Mouse (Mus musculus) forebrain, embryonic 11.5 days (tissue): ENCODE measurements around the gene 4930513O06Rik. TPM values are rescaled to one million over a fixed set of nuclear protein-coding genes. Genes with fewer than 3 reads are reported as not detected.

ENCODE experiments used
- ATAC-seq: fragments of 200-750 bp; cut with Nextera tagmentation; replicated peaks from 2 replicates; pipeline ENCODE4 v1.8.0; 2017; ENCODE audit warnings: moderate TSS enrichment; ENCODE audit not compliant: low FRiP score
- DNase-seq: peaks from one replicate; pipeline ENCODE4 v3.0.0-alpha.2; 2017; ENCODE audit warnings: low spot score
- H3K27ac ChIP-seq: fragments of 300-500 bp; sonication (generic); 2 replicates; pipeline ENCODE4 v1.5.1; 2014; ENCODE audit warnings: low read depth, low read length
- H3K27me3 ChIP-seq: fragments of 300-500 bp; sonication (generic); 2 replicates; pipeline ENCODE4 v1.6.1; 2014; ENCODE audit warnings: mild to moderate bottlenecking, low read length, mixed read lengths; ENCODE audit not compliant: control insufficient read depth, insufficient read depth
- H3K36me3 ChIP-seq: fragments of 300-500 bp; sonication (generic); 2 replicates; pipeline ENCODE4 v1.6.1; 2014; ENCODE audit warnings: mild to moderate bottlenecking, low read length, moderate library complexity, mixed read lengths; ENCODE audit not compliant: control insufficient read depth, insufficient read depth
- H3K4me1 ChIP-seq: fragments of 300-500 bp; sonication (generic); replicated peaks from 2 replicates; pipeline ENCODE4 v1.6.1; 2014; ENCODE audit warnings: low read length, mixed read lengths; ENCODE audit not compliant: control insufficient read depth, insufficient read depth
- H3K4me2 ChIP-seq: fragments of 300-500 bp; sonication (generic); 2 replicates; pipeline ENCODE4 v1.6.1; 2014; ENCODE audit warnings: low read depth, mild to moderate bottlenecking, low read length, moderate library complexity, mixed read lengths; ENCODE audit not compliant: severe bottlenecking
- H3K4me3 ChIP-seq: fragments of 300-500 bp; sonication (generic); 2 replicates; pipeline ENCODE4 v1.5.1; 2014; ENCODE audit warnings: low read depth, low read length
- H3K9ac ChIP-seq: fragments of 300-500 bp; sonication (generic); 2 replicates; pipeline ENCODE4 v1.6.1; 2014; ENCODE audit warnings: low read length
- H3K9me3 ChIP-seq: fragments of 300-500 bp; sonication (generic); 2 replicates; pipeline ENCODE4 v1.6.1; 2016; ENCODE audit warnings: low read length, mixed read lengths; ENCODE audit not compliant: control insufficient read depth
- WGBS: fragments of 180-500 bp; shearing (Covaris S2); extraction: QIAGEN DNeasy Blood & Tissue Kit; methylation state at CpG from one replicate; pipeline ENCODE4 v1.1.7; 2014; 5-methylcytosine and 5-hydroxymethylcytosine counted together
- polyA plus RNA-seq: library from polyadenylated mRNA; unstranded; fragments of >200 nt; fragmentation: Nextera tagmentation; extraction: Ambion mirVana; gene quantifications from 2 replicates; pipeline ENCODE4 v1.2.1, GENCODE M21; 2014

The 4930513O06Rik gene
- not detected in 2 replicates for polyA plus RNA-seq

DNA sequence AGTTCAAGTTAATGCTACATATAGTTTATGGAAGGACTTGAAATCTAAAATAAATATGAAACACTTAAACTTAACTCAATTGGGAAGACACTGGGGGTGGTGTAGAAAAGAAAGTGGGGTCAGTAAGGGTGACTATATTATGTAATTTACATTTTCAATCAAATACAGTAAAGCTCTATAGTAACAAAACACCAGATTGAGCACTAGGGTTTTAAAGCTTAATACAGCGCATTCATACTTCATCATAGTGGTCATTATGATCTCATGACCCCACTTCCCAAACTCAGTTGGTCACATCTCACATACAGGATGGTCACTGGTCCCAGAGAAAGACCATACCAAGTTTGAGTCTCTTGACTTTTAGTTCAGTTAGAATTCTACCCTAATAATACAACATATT, at the start of gene 4930513O06Rik:
Gene 4930513O06Rik (plus strand): TSS at position 301 of the 400 bp plus-strand sequence.
- no peaks in the 10 kb centered on the region for H3K36me3 ChIP-seq
- H3K27ac ChIP-seq: no peak within 1 kb of the TSS
- no peaks in the 10 kb centered on the region for H3K9me3 ChIP-seq
- no peak within 1 kb of the TSS for H3K4me2 ChIP-seq
- DNase-seq (no peak), ATAC-seq (no peak)
- H3K4me1 ChIP-seq: no peaks in the 10 kb centered on the region
- H3K27me3 ChIP-seq: no peaks in the 10 kb centered on the region
- no peak within 1 kb of the TSS for H3K9ac ChIP-seq
- H3K4me3 ChIP-seq: no peak within 1 kb of the TSS
- 94% methylated on average over 1 of the region's 1 CpGs for WGBS

DNA sequence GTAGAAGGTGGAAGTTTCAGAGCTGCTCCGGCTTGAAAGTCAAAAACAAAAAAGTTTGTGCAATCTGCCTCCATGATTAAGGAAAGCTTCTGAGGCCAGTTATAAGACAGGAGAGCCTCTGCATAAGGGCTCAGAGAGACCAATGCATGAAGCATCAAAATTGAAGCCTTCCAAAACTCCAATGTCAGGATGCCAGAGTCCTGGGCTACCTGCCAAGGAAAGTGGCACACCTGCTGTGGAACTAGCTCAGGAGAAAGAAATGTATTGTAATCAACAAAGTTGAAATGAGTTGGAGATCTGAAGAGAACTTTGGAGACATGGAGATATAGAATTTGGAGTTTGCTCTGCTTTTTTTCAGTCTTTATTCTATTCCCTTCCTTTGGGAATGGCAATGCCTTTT, 48.4 kb upstream of the 4930513O06Rik start:
- Histone ChIP-seq H3K27ac (no peak overlapping the region), H3K36me3 (no peaks in the 10 kb centered on the region), H3K27me3 (no peaks in the 10 kb centered on the region), H3K4me1 (no peaks in the 10 kb centered on the region), H3K9ac (no peak overlapping the region), H3K4me2 (no peak overlapping the region), H3K4me3 (no peak overlapping the region), H3K9me3 (no peaks in the 10 kb centered on the region)
- WGBS: 88% methylated on average over 1 of the region's 1 CpGs
- DNase-seq: no peak
- no peak for ATAC-seq

DNA sequence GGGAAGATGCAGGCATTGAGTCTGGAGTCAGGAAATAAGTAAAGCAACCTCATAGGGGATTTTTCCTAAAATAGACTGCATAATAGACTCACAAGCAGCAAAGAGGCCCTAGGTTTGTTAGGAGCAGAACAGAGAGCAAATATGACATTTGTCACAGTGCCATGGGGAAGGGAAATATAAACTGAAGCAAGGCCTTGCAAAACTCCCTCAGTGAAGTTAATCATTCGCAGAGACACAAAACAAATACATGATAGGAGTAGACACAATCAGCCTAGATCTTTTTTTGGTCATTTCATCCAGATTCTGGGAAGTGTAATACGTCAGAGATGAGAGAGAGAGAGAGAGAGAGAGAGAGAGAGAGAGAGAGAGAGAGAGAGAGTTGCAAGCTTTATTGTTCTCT, 46.7 kb upstream of the 4930513O06Rik start:
- H3K4me2 ChIP-seq: no peak overlapping the region
- H3K9ac ChIP-seq: no peak overlapping the region
- H3K4me1 ChIP-seq: no peaks in the 10 kb centered on the region
- 83% methylated on average over 2 of the region's 2 CpGs for WGBS
- no peaks in the 10 kb centered on the region for H3K36me3 ChIP-seq
- no peaks in the 10 kb centered on the region for H3K9me3 ChIP-seq
- DNase-seq (no peak), ATAC-seq (no peak)
- H3K27ac ChIP-seq: no peak overlapping the region
- H3K27me3 ChIP-seq: no peaks in the 10 kb centered on the region
- H3K4me3 ChIP-seq: no peak overlapping the region

DNA sequence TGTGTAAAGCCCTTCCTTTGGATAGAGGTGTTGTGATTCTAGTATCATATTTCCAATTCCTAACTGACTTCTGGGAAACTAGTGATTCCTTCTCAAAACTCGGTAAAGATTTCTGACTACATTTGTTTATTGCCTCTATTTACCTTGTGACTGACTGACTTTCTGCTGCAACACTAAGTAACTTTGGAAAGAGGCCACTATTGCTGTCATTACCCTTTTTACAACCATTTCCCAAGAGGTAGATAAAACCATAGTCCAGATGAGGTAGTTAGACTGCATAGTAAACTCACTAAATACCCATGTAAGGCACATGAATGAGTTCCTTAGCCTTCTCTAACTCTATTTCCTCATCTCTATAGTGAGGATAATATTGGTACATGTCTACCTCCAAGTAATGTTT, 44.9 kb upstream of the 4930513O06Rik start:
- H3K4me3 ChIP-seq: no peak overlapping the region
- 96% methylated on average over 1 of the region's 1 CpGs for WGBS
- no peaks in the 10 kb centered on the region for H3K36me3 ChIP-seq
- no peaks in the 10 kb centered on the region for H3K4me1 ChIP-seq
- H3K27me3 ChIP-seq: no peaks in the 10 kb centered on the region
- H3K4me2 ChIP-seq: no peak overlapping the region
- no peak for DNase-seq
- H3K9me3 ChIP-seq: no peaks in the 10 kb centered on the region
- no peak overlapping the region for H3K9ac ChIP-seq
- no peak for ATAC-seq
- no peak overlapping the region for H3K27ac ChIP-seq

DNA sequence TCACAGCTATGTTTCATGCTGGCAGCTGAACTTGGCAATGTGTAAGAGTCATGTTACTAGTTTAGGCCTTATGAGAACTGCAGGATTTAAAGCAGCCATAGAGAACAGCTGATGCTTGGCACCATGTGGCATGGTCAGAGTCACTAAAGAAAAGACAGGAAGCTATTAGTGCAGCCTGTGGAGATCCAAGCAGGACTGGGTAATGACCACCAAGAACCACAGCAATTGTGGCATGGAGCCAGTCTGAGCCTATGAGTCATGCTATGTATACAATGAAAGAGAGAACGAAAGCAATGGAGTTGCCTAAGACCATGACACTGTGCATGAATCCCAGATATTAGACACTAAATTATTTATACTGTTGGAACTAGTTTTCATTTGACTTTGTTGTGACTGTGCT, 34.1 kb upstream of the 4930513O06Rik start:
- 83% methylated on average over 1 of the region's 1 CpGs for WGBS
- H3K36me3 ChIP-seq: no peaks in the 10 kb centered on the region
- no peaks in the 10 kb centered on the region for H3K4me1 ChIP-seq
- no peak for DNase-seq
- no peaks in the 10 kb centered on the region for H3K9me3 ChIP-seq
- H3K9ac ChIP-seq: no peak overlapping the region
- ATAC-seq: no peak
- H3K4me2 ChIP-seq: no peak overlapping the region
- no peak overlapping the region for H3K27ac ChIP-seq
- no peak overlapping the region for H3K4me3 ChIP-seq
- no peaks in the 10 kb centered on the region for H3K27me3 ChIP-seq

DNA sequence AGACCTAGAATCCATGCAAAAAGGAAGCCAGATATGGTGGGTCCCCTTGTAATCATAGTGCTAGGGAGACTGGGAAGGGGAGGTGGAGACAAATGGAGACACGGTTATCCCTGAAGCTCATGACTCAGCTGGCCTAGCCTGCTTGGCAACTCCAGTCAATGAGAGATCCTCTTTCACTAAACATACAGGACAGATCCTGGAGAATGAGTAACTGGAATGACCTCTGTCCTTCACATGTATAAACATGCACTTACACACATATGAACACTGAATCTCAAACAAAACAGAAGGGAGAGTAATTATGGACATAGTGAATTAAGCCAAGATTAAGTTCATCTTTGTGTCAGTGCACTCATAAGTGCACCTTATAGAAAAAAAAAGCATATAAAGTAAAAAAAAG, 32.9 kb upstream of the 4930513O06Rik start:
- Histone ChIP-seq H3K4me2 (no peak overlapping the region), H3K4me1 (no peaks in the 10 kb centered on the region), H3K4me3 (no peak overlapping the region), H3K27ac (no peak overlapping the region), H3K36me3 (no peaks in the 10 kb centered on the region), H3K27me3 (no peaks in the 10 kb centered on the region), H3K9ac (no peak overlapping the region), H3K9me3 (no peaks in the 10 kb centered on the region)
- DNase-seq: no peak
- WGBS: 65% methylated on average over 1 of the region's 1 CpGs
- no peak for ATAC-seq

DNA sequence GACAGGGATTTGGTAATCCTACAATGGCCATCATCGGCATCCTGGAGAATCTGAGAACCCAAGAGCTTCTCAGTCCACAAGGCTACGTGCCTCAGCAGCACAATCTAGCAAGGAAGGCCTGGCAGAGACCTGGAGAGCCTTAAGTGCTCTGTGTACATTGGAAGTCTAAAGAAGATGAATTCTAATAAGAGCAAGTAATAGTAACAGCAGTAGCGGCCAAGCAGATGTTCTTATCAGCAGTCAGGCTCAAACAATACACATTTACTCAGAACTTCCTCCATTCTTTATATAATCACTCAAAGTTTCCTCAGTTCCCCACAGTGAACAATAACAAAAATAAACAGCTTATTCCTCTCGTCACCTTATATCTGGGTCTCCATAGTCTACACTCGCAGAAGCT, 22.0 kb upstream of the 4930513O06Rik start:
- H3K27me3 ChIP-seq: no peaks in the 10 kb centered on the region
- no peak overlapping the region for H3K4me2 ChIP-seq
- DNase-seq: no peak
- H3K4me3 ChIP-seq: no peak overlapping the region
- 88% methylated on average over 5 of the region's 5 CpGs for WGBS
- no peak overlapping the region for H3K27ac ChIP-seq
- no peaks in the 10 kb centered on the region for H3K9me3 ChIP-seq
- H3K9ac ChIP-seq: no peak overlapping the region
- no peak for ATAC-seq
- H3K4me1 ChIP-seq: no peaks in the 10 kb centered on the region
- H3K36me3 ChIP-seq: no peaks in the 10 kb centered on the region

DNA sequence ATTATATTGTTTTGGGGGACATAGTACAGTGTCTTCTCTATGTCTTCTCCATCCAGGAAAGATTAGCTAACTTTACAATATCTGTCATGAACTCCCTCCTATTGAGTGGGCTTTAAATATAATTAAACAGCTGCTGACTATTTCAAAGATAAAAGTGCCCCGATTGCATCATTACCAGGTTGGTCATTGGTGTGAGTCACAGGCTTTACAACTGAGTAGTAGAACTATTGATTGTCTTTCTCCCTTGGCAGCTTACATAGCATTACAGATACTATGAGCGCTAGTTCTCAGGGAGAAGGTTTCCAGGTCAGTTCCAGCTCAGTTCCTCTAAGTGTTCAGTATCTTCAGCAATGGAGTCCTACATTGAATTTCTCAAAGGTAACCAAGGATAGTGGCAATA, 7.5 kb upstream of the 4930513O06Rik start:
- 93% methylated on average over 2 of the region's 2 CpGs for WGBS
- Histone ChIP-seq H3K9me3 (no peaks in the 10 kb centered on the region), H3K27me3 (no peaks in the 10 kb centered on the region), H3K9ac (no peak overlapping the region), H3K4me3 (no peak overlapping the region), H3K27ac (no peak overlapping the region), H3K4me2 (no peak overlapping the region), H3K4me1 (no peaks in the 10 kb centered on the region), H3K36me3 (no peaks in the 10 kb centered on the region)
- DNase-seq (no peak), ATAC-seq (no peak)

DNA sequence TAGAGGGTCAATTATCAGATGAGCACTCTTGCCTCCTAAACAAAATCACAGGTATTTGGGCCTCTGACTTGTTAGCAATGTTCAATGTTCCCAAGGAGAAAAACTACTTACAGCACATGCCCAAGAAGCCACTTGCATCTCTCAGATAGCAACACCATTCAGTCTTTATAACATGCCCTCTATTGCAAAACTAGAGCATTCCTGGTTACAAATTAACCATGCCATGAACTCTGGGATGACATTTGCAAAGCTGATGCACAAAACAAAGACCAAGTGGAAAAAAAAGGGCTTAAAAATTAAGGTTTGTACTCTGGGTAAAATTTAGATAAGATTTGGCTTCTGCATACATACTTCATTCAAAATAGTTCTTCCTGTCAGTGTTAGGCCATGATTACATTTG, 966 bp upstream of the 4930513O06Rik start, which contains the start of gene Serpina7:
Gene Serpina7 (minus strand): TSS at position 160 of the 400 bp plus-strand sequence.
- Histone ChIP-seq H3K36me3 (no peaks in the 10 kb centered on the region), H3K27ac (no peak within 1 kb of the TSS), H3K27me3 (no peaks in the 10 kb centered on the region), H3K9me3 (no peaks in the 10 kb centered on the region), H3K9ac (no peak within 1 kb of the TSS), H3K4me3 (no peak within 1 kb of the TSS), H3K4me2 (no peak within 1 kb of the TSS), H3K4me1 (no peaks in the 10 kb centered on the region)
- no peak for DNase-seq
- no peak for ATAC-seq
